Mouse (Mus musculus) urinary bladder, postnatal 25 days (tissue): ENCODE measurements around the gene Idi1.
A peak's percentile ranks its signal among the peaks of the same experiment; 100 is the strongest.
"Not testable (repeated sequence)": the region's sequence is repeated elsewhere in the genome, so short reads cannot be mapped to it uniquely, and the experiment has no call there.

Experiments used
- DNase-seq: peaks from one replicate; pipeline ENCODE4 v3.0.0; 2022; ENCODE audit warnings: low spot score

Gene Idi1

DNA sequence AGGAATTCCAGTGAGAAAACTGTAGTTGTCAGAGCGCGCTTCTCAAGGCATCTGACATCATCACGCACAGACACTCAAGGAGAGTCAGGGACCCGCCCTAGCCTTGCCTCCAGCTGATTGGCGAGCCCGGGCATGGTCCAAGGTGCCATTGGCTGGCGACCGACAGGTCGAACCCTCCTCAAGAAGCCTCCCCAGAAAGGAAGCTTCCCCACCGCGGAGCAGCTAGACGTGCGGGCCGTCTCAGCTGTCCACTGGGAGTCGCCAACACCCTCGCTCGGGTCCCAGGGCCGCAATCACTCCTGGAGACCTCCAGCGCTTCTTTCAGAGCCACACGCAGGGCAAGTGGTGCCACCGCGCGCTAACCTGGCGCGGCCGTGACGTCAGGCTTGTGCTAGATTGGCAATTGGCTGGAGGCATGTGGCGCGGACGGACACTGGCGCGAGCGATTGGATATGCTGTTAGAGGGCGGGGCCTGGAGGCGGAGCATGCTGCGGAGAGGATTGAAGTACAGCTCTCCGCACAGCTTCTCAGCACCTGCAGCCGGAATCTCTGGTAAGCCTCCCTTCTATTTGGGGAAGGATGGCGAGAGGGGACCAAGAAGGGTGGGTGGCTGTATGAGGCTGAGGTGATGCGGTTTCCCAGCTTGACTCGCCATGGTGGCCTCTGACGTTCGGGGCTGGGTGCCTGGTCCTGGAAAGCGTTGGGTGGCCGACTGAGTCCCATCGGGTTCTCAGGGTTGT, at the start of gene Idi1:
TSS of gene Idi1 (plus strand) at position 57 of the 740 bp plus-strand sequence.
- peak; percentile 92 for DNase-seq

DNA sequence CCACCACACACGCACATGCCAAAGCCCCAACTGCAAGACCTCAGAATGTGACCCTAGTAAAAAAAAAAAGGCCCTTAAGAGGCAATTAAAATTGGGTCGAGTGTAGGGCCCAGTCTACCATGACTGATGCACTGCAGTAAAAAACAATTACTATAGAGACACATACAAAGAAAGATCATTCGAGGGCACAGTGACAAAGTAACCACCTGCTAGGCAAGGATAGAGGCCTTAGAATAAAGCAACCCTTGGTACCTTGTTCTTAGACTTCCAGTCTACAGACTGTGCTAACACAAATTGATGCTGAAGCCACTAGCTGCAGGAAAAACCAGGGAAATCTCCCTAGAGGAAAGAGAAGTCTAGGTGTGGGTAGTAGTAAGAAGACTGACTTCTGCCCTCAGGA, 46.9 kb upstream of the Idi1 start:
- DNase-seq: no peak

DNA sequence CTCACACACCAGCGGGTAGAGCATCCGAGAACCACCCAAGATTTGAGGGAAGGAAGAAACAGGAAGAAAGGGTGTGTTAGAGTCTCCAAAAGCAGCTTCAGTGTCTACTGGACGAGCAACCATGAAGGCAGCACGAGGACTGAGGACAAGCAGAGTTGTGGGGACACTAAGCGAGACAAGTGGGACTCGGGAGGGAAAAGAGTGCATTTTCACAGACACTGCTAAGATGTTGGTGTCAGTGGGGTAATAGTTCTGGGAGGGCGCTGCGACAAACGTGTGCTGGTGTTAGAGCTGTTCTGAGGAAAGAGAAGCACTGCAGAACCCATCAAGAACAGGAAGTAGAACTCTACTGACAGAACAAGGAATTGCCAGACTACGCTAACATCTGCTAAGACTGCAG, 46.2 kb upstream of the Idi1 start:
- DNase-seq: no peak

DNA sequence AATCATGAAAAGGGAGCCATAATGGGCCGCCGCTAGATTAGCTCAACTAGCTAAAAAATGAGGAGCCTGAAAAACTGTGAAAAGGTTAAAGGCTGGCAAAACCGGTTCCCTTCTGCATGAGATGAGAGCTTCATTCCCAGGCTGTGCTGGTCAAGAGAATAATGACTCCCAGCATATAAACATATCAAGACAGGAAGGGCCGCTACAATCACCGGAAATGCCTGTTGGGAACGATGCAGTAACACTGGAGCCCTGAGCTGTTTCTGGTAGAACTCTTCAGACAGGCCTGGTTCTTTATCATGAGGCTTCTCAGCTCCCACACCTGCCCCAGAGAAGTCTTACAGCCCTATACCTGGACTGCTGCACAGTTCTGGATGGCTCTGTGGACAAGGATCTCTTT, 45.4 kb upstream of the Idi1 start:
- no peak for DNase-seq

DNA sequence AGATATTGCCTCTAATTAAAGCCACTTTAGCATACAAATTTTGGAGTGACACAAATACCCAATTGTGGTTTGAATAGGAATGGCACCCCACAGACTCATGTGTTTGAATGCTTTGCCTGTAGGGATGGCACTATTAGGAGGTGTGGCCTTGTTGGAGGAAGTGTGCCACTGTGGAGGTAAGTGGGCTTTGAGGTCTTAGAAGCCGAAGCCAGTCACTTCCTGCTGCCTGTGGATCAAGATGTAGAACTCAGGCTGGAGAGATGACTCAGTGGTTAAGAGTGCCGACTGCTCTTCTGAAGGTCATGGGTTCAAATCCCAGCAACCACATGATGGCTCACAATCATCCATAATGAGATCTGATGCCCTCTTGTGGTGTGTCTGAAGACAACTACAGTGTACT, 44.4 kb upstream of the Idi1 start:
- DNase-seq: no peak

DNA sequence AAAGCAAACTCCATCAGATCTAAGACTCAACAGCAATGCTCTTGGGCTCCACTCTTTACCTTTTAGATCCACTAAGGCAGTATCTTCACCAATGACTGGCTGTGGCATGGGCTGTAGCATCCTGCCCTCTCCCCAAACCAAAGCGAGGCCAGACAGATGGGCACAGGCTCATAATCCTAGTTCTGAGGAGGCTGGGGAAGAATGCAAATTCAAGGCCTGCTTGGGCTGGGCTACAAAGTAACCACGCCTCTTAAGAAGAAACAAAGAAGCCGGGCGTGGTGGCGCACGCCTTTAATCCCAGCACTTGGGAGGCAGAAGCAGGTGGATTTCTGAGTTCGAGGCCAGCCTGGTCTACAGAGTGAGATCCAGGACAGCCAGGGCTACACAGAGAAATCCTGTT, 43.5 kb upstream of the Idi1 start:
- DNase-seq: not testable (repeated sequence)

DNA sequence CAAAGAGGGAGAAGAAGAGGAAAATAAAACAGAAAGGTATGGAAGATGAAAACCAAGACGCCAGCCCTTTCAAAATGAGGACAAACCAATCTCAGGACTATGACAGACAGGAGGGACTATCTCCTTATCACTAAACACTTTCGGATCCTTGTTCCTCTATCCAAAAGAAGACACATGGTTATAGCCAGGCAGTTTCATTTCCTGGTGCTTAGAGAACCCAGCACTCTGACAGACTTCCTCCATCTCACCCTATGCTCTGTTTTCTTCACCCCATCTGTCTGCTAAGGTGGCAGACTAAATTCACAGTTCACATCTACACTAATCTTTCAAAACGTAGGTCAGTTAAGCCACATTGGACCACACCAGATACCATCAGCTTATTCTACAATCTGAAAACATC, 43.0 kb upstream of the Idi1 start:
- no peak for DNase-seq

DNA sequence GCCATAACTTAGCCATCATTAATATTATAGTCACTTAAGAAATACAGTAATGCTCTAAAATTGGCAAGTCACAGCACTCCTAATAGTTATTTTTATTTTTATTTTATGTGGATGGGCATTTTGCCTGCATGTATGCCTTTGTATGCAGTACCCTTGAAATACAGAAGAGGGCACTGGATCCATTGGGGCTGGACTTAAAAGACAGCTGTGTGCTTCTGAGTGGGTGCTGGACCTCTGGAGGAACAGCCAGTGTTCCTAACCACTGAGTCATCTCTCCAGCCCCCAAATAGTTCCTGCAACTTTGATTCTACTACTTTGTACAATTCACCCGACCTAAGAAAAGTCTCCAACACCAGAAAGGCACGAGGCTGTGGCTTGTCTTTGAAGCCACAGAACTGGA, 37.6 kb upstream of the Idi1 start:
- no peak for DNase-seq

DNA sequence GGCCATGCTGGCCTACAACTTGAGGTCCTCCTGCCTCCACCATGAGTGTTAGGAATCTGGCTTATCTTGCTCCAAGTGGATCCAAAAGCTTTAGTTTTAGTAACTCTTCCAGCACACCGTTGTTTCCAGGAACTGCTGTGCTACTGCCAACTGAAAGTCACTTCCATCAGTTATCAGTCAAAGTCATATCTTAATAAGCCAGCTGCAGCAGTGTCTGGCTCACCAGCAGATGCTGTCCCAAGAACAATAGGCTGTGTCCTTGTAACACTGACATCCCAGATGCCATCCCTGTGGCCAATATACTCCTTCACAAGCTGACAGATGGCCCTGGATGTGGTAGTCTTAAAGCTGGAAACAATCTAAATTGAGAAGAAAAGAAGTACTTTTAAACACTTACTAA, 36.0 kb upstream of the Idi1 start:
- no peak for DNase-seq

DNA sequence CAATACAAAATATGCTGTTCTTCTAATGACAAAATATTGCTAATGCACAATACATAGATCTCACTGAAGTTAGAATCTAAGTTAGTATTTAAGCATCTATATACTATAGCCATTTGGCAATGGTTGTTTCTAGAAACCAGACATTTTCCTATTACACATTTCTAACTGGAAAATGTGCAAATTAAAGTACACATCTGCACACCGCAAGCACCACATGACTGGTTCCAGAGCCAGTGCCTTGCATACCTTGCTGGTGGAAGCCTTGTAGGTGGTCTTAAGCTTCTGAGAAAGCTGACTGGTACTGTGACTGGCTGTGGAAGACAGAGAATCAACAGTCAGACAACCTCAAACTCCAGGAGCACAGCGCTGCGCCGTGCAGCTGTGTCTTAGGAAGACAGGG, 31.9 kb upstream of the Idi1 start:
- DNase-seq: no peak

DNA sequence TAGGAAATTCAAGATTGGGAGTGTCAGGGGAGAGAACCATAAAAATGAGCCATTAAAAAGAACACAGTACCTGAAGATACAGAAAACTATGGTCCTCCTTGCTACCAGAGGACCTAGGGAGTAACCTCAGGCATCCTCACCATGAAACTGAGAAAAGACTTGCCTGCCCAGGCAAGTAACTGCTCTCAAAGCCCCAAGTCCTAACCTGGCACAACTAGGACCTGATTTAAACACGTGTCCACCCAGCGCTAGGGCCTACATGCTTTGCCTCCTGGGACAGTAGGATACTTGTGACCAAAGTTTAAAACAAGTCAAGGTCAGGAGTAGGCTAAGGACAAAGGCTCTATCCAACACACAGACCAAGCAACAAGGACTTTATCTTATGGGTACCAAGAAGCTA, 30.5 kb upstream of the Idi1 start:
- DNase-seq: no peak

DNA sequence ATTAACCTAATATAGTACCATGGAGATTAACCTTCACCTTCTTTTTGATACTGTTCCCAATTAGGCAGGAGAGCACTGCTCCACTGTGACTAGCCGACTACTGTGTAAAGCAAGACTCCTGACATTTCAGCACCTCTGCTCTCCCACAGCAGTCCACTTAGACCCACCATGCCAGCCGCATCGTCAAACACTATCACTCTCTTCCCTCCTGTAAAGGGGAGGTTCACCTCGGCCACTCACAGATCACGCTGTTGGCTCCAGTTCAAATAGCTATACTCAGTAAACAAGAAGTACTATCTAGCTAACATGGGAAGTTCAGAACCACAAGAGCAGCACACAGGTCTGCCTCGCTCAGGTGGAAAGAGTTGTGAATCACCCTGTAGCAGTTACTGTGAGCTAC, 26.8 kb upstream of the Idi1 start:
- DNase-seq: no peak

DNA sequence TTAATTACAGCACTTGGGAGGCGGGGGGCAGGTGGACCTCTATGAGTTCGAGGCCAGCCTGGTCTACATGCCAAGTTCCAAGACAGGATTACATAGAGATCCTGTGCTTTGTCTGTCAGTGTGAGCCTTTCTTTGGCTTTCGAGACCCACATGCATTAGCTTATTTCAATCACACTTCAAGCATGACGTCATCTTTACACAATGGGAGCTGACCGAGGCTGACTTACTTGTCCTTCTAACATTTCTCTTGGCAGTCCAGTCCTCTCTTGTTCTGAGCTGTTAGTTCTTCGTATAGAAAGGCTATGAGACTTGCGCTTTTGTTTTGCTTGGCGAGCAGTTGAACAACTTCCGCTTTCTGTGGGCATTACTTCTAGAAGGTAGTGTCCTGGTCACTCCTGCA, 24.4 kb upstream of the Idi1 start:
- no peak for DNase-seq

DNA sequence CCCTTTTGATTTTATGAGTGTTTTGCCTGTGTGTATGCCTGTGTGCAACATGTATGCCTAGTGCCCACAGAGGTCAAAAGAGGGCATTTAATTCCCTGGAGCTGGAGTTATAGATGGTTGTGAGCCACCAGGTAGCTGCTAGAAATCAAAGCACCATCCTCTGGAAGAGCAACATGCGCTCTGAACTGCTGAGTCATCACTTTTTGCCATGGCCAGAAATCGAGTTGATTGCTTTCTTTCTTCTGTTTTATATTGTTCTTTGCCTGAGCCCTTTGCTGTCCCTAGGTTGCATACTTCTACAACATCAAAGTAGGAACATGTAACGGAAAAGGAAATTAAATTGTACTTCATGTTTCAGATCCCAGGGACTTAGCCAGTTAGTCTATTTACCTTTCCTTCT, 20.3 kb upstream of the Idi1 start:
- DNase-seq: no peak

DNA sequence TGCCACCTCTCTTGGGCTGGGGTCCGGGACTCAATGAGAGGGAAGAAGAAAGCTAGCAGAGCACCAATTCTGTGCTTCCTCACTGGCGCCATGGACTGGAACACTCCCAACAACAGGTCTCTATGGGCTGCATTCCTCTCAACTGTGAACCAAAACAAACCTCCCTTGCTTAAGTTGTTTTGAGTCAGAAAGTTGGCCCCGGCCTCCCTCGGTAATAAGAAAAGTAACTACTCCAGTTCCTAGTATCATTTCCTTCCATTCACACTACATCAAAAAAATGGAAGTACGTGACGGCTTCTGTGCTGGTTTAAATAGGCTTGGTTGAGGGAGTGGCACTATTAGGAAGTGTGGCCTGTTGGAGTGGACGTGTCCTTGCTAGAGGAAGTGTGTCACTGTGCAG, 18.7 kb upstream of the Idi1 start:
- DNase-seq: no peak

DNA sequence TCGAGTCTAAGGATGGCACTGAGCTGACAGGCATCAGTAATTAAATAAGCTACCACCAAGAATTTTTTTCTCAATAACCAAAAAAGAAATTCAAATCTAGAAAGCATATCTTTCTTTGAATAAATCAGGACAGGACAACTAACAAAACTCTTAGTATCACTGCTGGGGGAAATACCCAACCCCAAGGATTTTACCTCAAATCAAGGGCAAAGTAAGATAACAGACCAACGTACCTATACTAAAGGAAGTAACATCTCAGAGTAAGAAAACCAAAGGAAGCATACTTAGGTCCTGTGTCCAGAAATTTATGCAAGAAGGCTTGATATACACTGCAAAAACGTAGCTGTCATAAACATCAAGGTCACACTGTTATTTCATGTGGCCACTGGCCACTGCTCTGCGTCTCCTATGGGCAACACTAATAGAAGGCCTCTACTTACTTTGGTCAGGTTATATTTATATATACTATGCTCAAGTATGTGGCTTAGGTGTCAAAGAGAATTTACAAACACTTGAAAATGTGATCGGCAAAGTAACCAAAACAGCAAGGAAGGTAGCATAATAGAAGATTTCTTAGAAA, 15.6 kb upstream of the Idi1 start:
- DNase-seq: no peak

DNA sequence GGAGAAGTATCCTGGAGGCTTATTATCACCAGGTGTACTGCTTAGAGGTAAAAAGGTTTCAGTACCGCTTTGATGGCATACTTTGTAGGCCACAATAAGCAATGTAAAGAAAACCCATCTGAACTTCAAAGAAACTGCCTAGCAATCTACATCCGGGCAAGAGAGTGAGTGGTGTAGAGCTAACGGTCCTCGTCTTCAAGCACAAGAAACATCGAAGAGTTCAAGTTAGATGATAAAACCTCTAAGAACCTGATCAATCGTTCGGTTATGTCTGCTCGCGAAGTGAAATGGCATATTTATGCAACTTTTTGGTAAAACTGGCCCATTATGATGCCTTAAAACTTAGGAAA, 15.2 kb upstream of the Idi1 start:
- DNase-seq: no peak

DNA sequence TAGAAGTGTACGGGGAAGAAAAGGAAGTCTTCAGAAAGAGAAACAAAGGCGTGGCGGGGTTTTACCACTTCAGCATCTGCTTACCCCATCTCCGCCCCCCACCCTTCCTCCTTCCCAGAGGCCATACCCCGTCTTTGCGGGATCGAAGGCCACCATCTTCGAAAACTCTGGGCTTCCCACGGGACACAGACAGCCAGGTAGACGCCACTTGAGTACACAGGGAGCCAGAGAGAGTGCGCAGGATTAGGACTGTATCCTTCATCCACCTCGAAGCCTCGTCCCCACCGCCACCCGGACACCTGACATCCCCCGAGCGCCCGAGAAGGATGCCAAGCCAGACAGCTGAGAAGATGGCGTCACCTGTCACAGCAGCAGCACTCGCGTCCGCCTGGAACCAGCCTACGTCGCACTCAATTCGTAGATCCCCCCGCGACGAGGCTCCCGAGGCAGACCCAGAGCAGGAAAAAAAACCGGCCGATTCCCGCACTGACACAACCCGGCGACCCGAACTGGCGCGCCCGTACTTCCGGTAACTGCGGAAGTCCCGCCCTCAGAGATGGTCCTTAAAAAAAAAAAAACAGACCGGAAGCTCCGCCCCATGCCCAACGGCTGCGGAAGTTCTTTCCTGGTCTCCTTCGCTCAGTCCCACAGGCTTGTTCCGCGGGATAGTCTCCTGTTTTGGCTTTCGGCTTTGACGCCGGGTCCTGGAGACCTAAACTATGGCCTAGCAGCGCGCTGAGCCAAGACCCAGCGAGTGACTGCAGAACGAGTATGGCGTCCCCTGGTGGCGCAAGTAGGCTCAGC, 14.6 kb upstream of the Idi1 start:
- peak; percentile 83 for DNase-seq

DNA sequence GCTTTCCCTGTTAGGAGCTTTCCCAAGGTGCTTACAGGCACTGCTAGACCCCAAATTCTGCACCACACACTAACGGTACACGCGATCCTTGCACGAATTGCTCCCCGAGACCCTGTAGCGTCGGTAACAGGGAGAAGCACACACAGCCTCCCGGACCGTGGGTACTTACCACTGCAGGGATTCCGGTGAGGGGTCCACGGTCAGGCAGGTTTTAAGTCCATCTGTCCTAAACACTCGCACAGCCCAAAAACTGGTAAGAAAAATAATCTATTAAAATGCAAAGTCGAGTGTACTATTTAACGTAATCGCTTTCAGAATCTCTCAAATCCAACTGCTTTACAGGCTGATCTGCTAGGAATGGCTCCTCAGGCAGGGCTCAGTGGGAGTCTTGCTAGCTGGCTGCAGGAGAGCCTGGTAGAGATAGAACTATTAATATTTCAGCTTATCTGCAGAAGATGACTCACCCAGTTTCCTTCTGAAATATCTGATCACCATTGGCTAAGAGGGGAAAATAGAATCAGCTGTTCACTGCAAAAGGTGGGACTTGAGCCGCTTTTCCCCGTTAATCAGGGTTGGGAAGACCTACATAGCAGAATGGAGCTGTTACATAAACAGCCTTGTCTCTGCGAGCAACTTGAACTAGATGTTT, 13.9 kb upstream of the Idi1 start, which contains the start of gene Wdr37:
TSS of gene Wdr37 (minus strand) at position 596 of the 649 bp plus-strand sequence.
- no peak for DNase-seq

DNA sequence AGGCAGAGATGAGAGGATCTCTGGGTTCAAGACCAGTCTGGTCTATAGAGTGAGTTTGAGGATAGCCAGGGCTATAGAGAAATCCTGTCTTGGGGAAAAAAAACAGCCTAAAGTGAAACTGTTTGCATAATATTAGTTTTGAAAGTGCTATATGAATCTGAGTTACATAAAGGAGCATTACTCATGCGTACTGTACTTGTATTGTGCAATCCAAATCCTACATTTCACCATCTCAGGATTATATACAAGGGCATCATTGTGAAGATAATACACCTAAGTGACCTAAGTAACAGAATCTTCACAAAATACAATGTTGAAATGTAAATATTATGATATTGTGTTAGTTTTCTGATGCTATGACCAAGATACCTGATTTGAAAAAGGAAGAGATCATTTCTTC, 11.5 kb upstream of the Idi1 start:
- no peak for DNase-seq

DNA sequence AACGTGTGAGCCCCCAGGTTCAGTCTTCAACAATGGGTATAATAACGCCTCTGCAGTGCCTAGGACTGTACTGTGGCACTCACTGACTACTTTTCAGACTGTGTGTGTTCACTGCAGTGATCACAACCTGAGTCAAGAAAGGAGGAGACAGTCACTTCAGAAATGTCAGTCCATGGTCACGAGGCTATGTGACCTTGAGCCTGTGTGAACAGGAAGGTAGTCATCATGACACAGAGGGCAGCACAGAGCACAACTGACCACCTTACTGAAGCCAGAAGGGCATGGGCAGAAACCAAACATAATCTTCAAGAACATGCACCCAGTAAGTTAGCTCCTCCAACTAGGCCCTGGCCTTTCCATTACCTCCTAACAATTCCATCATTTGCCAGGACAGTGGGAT, 3.7 kb upstream of the Idi1 start:
- DNase-seq: no peak

DNA sequence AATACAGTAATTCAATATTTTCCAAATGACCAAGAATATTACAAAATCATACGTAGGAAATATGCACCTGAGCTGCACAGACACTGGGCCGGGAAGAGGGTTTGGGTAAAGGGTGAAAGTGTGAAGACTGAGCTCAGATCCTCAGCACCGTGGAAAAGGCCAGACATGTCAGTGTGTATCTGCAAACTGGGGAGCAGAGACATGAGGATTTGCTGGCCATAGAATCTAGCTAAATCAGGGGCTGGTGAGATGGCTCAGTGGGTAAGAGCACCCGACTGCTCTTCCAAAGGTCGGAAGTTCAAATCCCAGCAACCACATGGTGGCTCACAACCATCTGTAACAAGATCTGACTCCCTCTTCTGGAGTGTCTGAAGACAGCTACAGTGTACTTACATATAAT, 1.4 kb upstream of the Idi1 start:
- DNase-seq: not testable (repeated sequence)

DNA sequence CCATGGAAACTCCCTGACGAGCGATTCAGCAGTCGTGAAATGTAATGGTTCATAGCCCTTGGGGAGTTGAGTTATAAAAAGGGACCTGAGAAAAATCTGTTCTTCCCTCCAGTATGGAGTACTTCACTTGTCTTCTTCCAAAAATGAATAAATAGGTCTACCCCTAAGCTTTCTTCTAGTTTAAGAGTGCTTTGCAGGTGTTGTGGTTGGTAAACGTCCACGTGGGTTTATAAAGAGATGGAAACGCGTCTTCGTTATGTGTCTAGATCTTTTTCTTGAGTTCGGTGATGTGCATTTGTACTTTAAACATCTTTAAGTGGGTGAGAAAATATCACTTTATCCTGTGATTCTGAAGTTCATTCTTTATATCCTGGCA, 872 bp downstream of the Idi1 start:
- DNase-seq: no peak
